In genomic region chr6:125082801-125083386, GRCm38 (mm10) we compare ENCODE assay signal across 25 mouse cellular contexts. TPM values are rescaled to one million over a fixed set of nuclear protein-coding genes. Genes with fewer than 3 reads are reported as not detected.
"Had no signal": no experiment of that assay in that cellular context is flagged by ENCODE, and none has a peak within 500 bp of the region (broad histone marks: within the 10 kb centered on the region; RNA-seq: fewer than 3 reads in every experiment).

No protein-coding gene starts in this region.

- DNase-seq: gastrocnemius, adult 2 months; gastrocnemius, postnatal 10 days; gastrocnemius, postnatal 25 days; heart, adult 18-20 months; heart, postnatal 14 days; heart, postnatal 36 days; kidney, adult 11 months; kidney, adult 2 months; kidney, postnatal 14 days; kidney, postnatal 36 days; layer of hippocampus, adult 9-11 months; layer of hippocampus, postnatal 36 days; left cerebral cortex, postnatal 4 days; liver, embryonic 13.5 days had no signal

- H3K9me3 ChIP-seq: heart, embryonic 13.5 days; heart, embryonic 15.5 days; hindbrain, embryonic 13.5 days; hindbrain, embryonic 15.5 days; kidney, embryonic 15.5 days; limb, embryonic 13.5 days; limb, embryonic 15.5 days; liver, embryonic 13.5 days had no signal

- H3K4me3 ChIP-seq: gastrocnemius, adult 2 months; heart, embryonic 13.5 days; heart, embryonic 15.5 days; hindbrain, embryonic 13.5 days; hindbrain, embryonic 15.5 days; kidney, embryonic 15.5 days; limb, embryonic 15.5 days had no signal

- H3K27ac ChIP-seq: gastrocnemius, adult 2 months; heart, embryonic 13.5 days; heart, embryonic 15.5 days; hindbrain, embryonic 13.5 days; hindbrain, postnatal 0 days; kidney, embryonic 15.5 days; kidney, postnatal 0 days; limb, embryonic 13.5 days; limb, embryonic 15.5 days; liver, embryonic 13.5 days had no signal

- H3K27me3 ChIP-seq: hindbrain, embryonic 15.5 days; kidney, embryonic 15.5 days; limb, embryonic 13.5 days; limb, embryonic 15.5 days had no signal

- H3K4me2 ChIP-seq: hindbrain, embryonic 13.5 days; limb, embryonic 15.5 days had no signal

- H3K9ac ChIP-seq: heart, embryonic 15.5 days; hindbrain, embryonic 15.5 days; kidney, embryonic 15.5 days; limb, embryonic 15.5 days; liver, embryonic 13.5 days had no signal

- ATAC-seq: hindbrain, postnatal 0 days; intestine, embryonic 16.5 days had no signal

- H3K36me3 ChIP-seq: heart, embryonic 13.5 days; heart, embryonic 15.5 days; hindbrain, embryonic 13.5 days; hindbrain, embryonic 15.5 days; kidney, embryonic 15.5 days; limb, embryonic 13.5 days; limb, embryonic 15.5 days; liver, embryonic 13.5 days had no signal

RNA-seq across cellular contexts. Expression of gene Lpar5, which starts 15.2 kb away (rescaled TPM):
- total RNA-seq: gastrocnemius, adult 2 months; gastrocnemius, postnatal 25 days had no signal
- polyA plus RNA-seq: hindbrain, embryonic 11.5 days had no signal
